Mouse (Mus musculus): Measurements from ENCODE around the gene Mid1.
A peak's percentile ranks its signal among the peaks of the same experiment; 100 is the strongest.
"Not testable (repeated sequence)": the region's sequence is repeated elsewhere in the genome, so short reads cannot be mapped to it uniquely, and the experiment has no call there.

Gene Mid1

DNA sequence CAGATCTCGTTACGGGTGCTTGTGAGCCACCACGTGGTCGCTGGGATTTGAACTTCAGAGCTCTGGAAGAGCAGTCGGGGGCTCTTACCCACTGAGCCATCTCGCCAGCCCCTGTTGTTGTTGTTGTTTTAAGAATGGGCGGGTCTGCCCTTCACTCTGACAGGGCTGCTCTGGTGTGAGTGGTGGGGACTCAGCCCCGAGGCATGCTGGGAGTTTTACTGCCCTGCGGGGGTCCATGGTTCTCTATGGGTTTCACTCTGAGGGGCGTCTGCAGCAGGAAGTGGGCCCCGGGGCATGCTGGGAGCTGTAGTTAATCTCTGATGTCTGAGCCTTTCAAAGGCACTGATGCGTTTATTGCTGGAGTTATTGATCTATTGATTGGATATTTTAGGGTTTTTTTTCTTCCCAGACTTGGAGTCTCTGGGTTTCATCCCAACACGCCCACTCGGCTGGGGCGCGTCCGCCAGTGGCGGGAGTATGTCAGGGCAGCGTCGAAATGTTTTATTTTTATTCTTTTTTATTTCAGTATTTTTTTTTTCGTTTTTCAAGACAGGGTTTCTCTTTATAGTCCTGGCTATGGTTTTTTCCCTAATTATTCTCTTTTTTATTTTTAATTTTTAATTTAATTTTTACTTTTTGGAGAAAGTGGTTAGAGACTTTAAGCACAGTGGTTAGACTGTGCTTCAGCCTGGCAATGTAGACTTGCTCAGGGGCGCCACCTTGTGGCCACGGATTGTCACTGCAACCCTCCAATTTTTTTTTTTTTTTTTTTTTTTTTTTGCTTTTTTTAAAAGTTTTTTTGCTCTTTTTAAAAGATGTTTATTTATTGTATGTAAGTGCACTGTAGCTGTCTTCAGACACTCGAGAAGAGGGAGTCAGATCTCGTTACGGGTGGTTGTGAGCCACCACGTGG, 332.6 kb downstream of the Mid1 start:
- not testable (repeated sequence) for DNase-seq (ENCODE audit: low spot score)

DNA sequence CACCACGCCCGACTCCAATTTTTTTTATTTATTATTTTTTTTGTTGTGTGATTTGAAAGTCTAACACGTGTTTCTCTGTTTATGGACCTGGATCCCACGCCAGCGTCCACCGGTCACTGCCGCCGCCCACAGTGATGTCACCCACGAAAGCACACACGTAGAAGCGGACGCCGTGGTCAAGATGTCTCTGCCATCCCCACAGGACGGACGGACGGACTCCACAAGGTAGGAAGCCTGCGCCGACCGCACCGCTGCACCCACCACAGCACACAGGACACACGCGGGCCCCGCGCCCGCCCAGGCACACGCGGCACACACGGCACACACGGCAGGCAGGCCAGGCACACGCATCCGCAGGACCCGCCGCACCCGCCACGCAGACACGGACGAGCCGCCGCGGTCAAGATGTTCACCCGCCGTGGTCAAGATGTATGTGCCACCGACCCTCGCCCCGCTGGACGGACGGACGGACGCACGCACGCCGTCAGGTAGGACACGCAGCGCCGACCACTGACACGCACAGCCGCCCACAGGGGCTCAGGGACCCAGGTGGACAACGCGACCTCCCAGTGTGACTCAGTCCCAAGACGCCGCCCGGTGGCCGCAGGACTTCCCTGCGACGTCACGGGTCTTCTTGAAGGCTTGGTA, 333.7 kb downstream of the Mid1 start:
- DNase-seq (ENCODE audit: low spot score): not testable (repeated sequence)

GRCm38 (mm10) chrX:170019219-170019953, 334.4 kb downstream of the Mid1 start:
- not testable (repeated sequence) for DNase-seq (ENCODE audit: low spot score)

DNA sequence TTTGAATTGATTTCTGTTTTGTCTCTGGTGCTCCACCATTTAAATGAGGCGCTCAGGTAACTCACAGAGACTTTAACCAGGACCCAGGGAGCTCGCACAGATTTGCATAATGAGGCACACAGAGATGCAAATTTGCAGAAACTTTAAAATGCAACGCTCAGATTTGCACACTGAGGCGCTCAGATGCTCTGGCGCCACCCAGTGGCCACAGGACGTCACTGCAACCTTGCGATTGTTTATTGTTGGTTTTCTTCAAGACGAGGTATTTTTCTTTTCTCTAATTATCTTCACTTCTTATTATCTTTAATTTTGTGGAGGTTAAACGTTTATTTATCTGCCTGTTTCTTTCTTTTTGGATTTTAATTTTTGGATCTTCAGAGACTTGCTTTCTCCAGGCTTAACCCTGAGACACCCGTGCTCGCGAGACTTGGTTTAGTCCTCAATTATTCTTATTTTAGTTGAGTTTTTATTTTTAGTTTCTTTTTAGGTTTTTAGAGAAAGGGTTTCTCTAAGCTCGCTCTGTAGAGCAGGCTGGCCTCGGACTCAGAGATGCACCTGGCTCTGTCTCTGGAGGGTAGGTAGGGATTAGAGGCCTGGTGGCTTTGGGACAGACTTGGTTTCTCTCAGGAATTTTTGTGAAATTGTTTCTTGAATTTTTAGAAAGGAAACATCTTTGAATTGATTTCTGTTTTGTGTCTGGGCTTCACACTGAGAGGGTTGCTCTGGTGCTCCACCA, 335.1 kb downstream of the Mid1 start:
- DNase-seq (ENCODE audit: low spot score): peak; percentile 80

- peak; percentile 73 for DNase-seq (ENCODE audit: low spot score)
Measured at GRCm38 (mm10) chrX:170020690-170021050, 335.7 kb downstream of the Mid1 start.

DNA sequence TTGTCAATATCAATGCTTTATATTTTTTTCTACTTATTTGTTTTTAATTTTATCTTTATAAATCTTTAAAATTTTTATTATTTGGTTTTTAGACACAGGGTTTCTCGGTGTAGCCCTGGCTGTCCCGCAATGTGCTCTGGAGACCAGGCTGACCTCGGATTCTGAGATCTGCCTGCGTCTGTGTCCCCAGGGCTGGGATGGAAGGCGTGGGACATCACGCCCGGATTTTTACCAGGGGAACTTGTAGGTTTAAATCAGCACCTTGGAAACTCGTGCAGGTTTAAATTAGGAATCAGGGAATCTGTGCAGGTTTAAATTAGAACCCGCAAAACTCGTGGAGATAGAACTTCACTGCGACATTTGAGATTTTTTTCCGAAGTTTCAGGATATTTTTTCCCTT, 336.2 kb downstream of the Mid1 start:
- DNase-seq (ENCODE audit: low spot score): not testable (repeated sequence)

GRCm38 (mm10) chrX:170021750-170022461, 336.9 kb downstream of the Mid1 start:
- DNase-seq (ENCODE audit: low spot score): not testable (repeated sequence)
